Mouse (Mus musculus) testis, adult 2 months (tissue): ENCODE measurements at regions not wholly inside any gene's neighbourhood (a gene's known extent, or its start where the extent isn't known, plus 50 kb on each side); places are given as distances from the start of the nearest gene placed in this dataset.

Experiments used
- CTCF ChIP-seq: fragments of 200-500 bp; IDR thresholded peaks from 2 replicates; pipeline ENCODE4 v1.5.1; 2012; ENCODE audit warnings: low read depth, mild to moderate bottlenecking, inconsistent platforms, low read length, moderate library complexity; ENCODE audit not compliant: control insufficient read depth, insufficient read depth, insufficient replicate concordance
- POLR2A ChIP-seq: fragments of 200-500 bp; IDR thresholded peaks from 2 replicates; pipeline ENCODE4 v1.6.1; 2012; ENCODE audit warnings: low read depth, mild to moderate bottlenecking, inconsistent platforms, low read length, moderate library complexity; ENCODE audit not compliant: control insufficient read depth

DNA sequence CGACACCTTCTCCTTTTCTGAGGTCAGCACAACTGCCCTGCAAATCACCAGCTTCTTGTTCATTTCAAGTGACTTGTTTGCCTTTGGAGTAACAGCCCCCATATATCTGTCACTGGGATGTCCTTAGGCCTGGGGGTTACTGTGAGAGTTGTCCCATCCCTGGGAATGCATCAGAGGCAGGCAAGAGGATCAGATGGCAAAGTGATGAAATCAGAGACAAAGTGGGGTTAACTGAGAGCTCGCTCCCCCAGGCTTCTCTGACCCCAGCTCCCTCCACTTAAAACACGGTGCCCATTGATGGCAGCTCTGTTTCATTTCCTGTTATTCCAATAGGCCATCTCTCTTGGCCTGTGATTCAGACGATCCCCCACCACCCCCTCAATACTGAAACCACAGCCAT is 446.2 kb downstream of the Fgf9 start:
- TF ChIP-seq CTCF = no peak
- no peak for TF ChIP-seq POLR2A
